Mouse (Mus musculus) testis, postnatal 10 days (tissue): ENCODE results near the gene Mutyh.
"Not testable (repeated sequence)": the region's sequence is repeated elsewhere in the genome, so short reads cannot be mapped to it uniquely, and the experiment has no call there.

Experiments used
- DNase-seq: peaks from one replicate; pipeline ENCODE4 v3.0.0; 2021; ENCODE audit warnings: low spot score

Gene Mutyh

DNA sequence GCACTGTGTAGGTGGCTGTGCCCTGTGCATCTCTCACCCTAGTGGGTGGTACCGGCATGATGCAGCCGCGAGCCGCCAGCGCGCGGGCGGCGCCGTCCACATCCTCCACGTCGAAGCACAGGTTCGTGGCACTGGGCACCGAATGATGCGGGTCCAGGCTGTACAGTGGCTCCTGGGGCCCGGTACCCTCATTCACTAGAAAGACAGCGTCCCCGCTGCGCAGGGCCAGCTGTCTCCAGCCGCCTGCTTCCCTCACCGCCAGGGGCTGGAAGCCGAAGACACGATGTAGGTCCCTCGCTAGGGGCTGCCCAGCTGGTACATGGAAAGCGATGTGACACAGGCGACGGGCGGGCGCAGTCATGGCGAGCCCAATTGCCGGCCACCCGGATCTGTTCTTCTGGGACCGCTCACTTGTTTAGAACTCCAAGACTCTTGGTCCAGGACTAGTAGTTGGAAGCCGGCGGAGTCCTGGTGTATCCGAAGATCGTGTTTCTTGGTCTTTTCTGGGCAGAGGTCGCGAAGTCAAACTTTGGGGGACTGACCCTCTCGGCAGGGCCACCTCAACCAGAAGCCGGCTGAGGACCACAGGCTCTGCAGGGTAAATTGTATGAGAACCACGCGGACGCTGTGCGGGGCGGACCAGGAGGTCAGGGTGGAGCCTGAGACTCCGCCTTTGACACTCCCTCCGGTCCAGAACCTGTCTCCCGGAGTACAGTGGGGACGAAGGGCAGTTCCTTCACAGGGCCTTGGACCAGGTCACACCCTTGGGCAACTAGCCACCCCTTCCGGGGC is 13.6 kb downstream of the Mutyh start:
- peak; percentile 86 for DNase-seq

DNA sequence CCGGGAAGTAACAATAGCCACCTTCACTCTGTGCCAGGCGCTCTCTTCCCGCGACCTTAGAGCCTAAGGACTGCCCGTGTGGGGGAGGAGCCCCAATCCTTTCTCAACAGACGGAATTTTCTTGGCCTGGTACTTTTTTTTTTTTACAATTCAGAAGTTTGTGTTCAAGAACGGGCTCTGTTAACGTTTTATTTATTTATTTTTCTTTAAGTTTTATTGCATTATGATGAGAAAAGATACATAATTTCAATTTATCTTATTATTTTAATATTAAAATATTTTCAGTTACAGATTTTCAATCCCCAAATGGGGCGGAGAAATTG is 14.1 kb downstream of the Mutyh start, which contains the start of gene Hpdl:
Gene Hpdl, minus strand, starts transcription at position 14 of the 323 bp plus-strand sequence.
- DNase-seq, result no peak

DNA sequence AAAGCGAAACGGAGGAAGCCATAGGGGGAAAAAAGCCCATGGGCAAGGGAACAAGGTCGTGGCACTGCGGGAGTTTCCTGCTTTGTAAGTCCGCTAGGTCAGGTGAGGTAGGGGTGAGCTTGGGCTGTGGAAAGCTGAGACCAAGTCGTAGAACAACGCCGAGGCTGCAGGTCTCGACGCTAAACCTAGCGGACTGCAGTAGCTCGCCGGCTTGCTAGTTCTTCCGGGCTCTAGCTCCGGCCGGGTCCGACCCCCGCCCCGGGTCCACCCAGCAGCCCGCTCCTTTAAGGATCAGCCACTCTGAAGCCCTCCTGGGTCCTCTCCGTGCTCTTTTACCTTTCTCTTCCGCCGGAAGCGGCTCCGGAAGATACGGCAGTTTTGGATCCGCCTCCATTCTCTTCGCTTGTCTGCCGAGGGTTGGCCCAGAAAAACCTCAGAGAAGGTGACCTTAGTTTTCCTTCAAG is 17.1 kb downstream of the Mutyh start:
- peak; percentile 74 for DNase-seq

DNA sequence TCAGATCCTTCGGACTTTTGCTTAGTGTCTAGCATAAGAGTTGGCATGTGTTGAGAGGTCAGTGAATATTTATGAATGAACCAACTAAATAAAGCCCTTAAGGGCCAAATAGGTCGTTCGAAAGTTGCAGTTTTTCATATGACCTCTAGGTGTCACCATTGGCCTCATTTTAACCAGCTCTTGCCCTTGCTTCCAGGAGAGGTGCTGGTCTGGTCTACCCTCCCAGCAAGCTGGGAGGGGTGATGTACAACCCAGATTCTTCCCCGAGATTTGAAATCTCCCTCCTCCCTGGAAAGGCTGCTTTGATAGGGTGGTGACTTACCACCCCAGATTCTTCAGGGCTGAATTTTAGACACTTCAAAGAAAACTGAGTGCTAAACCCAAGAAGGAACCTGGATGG is 20.3 kb downstream of the Mutyh start:
- DNase-seq, result no peak

DNA sequence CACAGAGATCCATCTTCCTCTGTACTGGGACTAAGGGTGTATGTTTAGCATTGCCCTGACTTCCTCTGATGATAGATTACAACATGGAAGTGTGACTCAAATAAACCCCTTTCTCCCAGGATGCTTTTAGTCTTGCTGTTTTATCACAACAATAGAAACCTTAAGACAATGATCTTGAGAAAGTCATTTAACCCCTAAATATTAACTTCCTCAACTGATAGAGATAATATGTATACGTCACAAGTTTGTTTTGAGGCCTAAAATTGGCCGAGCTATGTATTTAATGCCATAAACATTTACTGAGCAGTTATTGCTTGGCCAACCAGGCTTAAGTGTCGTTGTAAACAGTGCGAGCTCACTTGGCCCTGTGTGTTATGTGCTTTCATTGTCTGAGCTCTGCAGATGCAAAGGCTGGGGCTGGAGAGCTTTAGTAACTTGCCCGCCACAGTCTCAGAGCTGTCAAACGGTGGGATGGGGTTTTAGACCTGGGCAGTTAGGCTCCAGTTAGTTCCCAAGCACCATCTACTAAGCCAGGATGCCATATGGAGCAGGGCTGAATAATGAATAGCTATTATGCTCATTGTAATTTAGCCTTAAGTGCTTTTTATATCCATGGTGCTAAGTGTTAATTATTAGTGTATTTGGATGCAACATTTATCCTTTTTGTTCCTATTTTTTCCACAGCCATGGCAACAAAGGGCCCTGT is 22.0 kb downstream of the Mutyh start:
- no peak for DNase-seq

DNA sequence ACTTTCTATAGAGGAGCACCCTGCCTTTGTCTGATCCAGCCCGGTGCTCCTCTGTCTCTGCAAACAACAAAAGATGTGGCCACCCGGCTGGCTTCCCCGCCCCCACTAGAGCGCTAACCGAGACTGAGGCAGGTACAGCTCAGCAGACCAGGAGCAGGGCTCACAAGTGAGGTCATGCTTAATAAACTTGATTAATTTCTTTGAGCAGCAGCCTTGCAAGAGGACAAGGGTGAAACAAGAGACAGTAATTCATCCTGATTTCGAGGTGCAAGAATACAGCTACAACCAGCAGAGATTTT is 22.5 kb downstream of the Mutyh start:
- DNase-seq, result no peak

DNA sequence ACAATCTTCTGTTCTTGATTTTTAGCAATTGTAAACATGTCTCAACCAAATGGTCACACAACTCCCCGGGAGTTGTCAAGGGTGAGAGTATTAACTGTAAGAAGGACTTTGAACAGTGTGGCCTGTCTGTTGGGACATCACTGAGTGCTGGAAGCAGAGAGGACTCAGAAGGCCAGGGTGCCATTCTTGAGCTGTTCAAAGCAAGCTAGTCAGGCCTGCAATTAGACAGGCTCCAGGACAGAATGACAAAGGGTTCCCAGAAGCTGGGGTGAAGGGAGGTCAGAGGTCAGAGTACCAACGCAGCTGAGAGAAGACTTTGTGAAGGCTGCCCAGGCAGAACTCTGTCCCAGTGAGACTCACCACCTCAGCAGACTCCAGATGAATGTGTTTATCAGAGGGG is 31.5 kb downstream of the Mutyh start:
- no peak for DNase-seq

DNA sequence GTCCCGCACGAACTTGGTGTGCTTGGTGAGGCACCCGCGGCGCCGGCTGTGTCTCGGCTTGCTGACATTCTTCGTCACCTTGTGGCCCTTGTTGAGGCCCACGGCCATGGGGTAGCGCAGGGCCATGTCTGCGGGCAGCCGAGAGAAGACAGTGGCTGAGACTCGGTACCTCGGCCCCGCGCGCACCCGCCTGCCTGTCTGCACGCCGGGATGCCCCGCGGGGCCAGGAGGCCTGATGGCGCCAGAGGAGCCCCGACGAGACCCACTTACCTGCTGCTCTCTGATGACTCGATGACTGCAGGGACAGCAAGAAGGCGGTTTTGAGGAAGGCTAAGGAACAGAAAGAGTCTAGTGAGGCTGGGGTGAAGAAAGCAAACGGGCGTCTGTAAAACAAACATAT is 32.6 kb downstream of the Mutyh start:
- DNase-seq, result not testable (repeated sequence)

DNA sequence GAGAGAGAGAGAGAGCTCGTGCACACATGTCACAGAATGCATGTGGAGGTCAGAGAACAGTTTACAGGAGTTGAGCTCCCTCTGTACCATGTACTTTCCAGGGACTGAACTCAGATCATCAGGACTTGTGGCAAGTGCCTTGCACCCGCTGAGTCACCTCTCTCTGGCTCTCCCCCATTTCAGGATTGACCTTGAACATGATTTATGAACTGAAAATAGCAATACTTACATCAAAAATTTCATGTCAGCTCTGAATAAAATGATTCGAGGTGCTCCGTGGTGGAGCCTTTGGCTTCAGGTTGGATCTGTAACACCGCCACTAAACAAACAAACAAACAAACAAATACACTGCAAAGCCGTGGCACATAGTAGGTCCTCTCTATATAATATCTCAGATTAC is 33.3 kb downstream of the Mutyh start:
- DNase-seq, result no peak

DNA sequence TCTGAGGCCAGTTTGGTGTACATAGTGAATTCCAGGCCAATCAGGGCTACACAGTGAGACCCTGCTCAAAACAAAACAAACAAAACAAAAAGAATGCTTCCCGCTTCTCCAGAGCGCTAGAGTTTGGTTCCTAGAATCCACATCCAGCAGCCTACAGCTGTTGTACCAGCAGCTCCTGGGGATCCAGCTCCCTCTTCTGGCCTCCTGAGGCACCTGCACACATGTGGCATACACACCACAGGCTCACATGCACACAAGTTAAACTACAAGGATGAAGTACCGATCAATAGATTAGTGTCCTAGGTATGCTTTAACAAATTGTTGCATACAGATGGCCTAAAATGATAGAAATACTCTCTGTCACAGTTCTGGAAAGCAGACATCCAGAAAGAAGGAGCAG is 36.8 kb downstream of the Mutyh start:
- no peak for DNase-seq

DNA sequence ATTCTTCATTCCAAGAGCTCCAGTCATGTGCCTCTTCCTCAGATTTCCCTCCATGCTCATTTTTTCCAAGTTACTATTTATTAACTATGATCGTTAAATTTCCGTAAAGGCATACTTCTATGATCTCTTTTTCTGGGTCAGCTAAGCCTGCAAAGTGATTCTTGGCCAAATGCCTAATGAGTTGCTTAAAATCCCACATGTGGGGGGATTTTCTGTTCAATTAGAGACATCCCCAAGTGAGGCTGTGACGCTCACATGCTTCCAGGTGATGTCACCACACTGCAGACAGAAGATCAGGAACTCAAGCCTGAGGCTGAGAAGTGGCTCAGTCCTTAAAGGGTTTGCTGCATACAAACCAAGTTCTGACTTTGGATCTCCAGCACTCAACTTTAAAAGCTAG is 42.4 kb downstream of the Mutyh start:
- no peak for DNase-seq

DNA sequence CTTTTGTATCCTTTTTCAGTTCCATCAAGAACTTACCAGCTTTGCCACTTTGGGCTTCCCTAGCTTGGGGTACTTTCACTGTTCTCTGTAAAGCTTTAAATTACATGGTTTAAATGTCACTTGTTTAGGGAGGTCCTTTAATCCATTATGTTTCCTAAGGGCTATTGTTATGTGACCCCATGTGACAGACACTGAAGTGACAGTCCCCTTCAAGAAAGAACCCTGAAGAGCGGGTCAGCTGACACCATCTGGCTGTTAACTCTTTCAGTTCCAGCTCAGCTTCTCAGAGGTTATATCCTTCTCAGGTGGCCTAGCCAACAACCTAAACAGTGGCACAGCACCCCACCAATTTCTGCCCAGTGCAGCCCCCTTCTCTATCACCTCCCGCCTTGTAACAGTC is 46.8 kb downstream of the Mutyh start:
- no peak for DNase-seq

DNA sequence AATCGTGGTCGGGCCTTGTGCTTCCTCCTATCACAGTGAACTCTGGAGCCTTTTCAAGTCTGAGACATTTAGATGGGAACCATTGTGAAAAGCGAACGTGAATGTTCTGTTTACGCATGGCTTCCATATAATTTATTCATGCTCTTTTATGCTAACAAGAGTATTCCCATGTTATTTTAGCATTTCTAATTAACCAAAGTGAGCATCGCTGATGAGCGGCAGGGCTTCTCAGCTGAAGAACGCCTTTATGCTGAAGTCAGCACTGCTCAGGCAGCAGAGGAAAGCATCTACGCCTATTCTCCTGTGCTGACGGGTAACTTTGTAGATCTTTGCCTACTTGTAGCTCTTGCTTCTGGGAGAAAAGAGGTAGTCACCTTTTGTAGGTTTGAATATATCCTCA is 49.7 kb downstream of the Mutyh start:
- DNase-seq, result no peak

DNA sequence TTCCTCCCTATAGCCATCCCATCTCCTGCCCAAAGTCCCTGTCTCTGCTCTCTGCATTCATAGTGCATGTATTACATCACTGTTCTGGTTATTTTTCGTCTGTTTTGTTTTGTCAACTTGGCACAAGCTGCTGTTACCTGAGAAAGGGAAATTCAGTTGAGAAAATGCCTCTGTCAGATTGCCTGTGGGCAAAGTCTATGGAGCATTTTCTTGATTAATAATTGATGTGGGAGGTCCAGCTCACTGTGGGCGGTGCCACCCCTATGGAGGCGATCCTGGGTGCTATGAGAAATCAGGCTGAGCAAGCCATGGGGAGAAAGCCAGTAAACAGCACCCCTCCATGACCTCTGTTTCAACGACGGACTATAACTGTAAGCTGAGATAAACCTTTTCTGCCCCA is 52.2 kb downstream of the Mutyh start:
- no peak for DNase-seq

DNA sequence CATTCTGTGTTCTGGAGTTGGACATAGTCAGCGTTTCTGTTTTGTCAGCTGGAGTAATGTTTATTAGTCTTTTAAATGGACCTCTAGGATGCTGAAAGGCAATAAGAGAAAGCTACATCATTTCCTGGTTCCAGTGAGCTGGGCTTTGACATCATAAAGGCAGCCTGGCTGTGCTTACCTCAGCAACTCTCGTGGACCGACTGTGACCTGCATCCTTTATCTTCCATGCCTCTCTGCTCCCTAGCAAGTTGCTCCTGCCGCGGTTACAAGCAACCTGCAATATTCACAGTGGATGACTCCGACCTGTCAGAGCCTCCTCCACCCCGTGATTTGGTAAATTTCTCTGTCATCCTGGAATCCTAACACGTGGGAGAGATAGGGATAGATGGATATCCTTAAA is 54.5 kb downstream of the Mutyh start:
- DNase-seq, result no peak
